Mouse (Mus musculus): ENCODE results near the gene Ccdc92b. TPM values are rescaled to one million over a fixed set of nuclear protein-coding genes. Genes with fewer than 3 reads are reported as not detected.

Gene Ccdc92b
- polyA plus RNA-seq, 1 experiment from 2014 or later, result 0.74 TPM

GRCm38 (mm10) chr11:74583824-74584349 is 35.5 kb upstream of the Ccdc92b start:
- no peaks in the 10 kb centered on the region for H3K36me3 ChIP-seq (replicated peaks; ENCODE audit: control insufficient read depth, insufficient read depth, low read depth, low read length)
- H3K9ac ChIP-seq (replicated peaks; ENCODE audit: low read length), result no peak overlapping the region
- no peaks in the 10 kb centered on the region for H3K9me3 ChIP-seq (replicated peaks; ENCODE audit: control insufficient read depth, low read length)
- WGBS, result 72% methylated on average over 7 of the region's 7 CpGs
- no peak overlapping the region for H3K27ac ChIP-seq (replicated peaks; ENCODE audit: low read depth, low read length)
- H3K4me3 ChIP-seq (ENCODE audit: low read depth, low read length), result no peak overlapping the region
- no peaks in the 10 kb centered on the region for H3K4me1 ChIP-seq (ENCODE audit: control insufficient read depth, insufficient read depth, low read length)
- no peak overlapping the region for H3K4me2 ChIP-seq (ENCODE audit: low read depth, low read length)
- DNase-seq (ENCODE audit: low spot score) (no peak), ATAC-seq (replicated peaks; ENCODE audit: insufficient number of reproducible peaks, low FRiP score, low TSS enrichment, low read depth) (no peak)
- peaks cover 14% of the 10 kb centered on the region for H3K27me3 ChIP-seq (ENCODE audit: control insufficient read depth, insufficient read depth, low read length)

- 62% methylated on average over 10 of the region's 10 CpGs for WGBS
- H3K27me3 ChIP-seq (ENCODE audit: control insufficient read depth, insufficient read depth, low read length), result peaks cover 27% of the 10 kb centered on the region
- no peaks in the 10 kb centered on the region for H3K4me1 ChIP-seq (ENCODE audit: control insufficient read depth, insufficient read depth, low read length)
- DNase-seq (ENCODE audit: low spot score) (peak; percentile 69), ATAC-seq (replicated peaks; ENCODE audit: insufficient number of reproducible peaks, low FRiP score, low TSS enrichment, low read depth) (no peak)
- no peak overlapping the region for H3K4me3 ChIP-seq (ENCODE audit: low read depth, low read length)
- no peak overlapping the region for H3K9ac ChIP-seq (replicated peaks; ENCODE audit: low read length)
- H3K4me2 ChIP-seq (ENCODE audit: low read depth, low read length), result no peak overlapping the region
- H3K9me3 ChIP-seq (replicated peaks; ENCODE audit: control insufficient read depth, low read length), result no peaks in the 10 kb centered on the region
- no peaks in the 10 kb centered on the region for H3K36me3 ChIP-seq (replicated peaks; ENCODE audit: control insufficient read depth, insufficient read depth, low read depth, low read length)
- H3K27ac ChIP-seq (replicated peaks; ENCODE audit: low read depth, low read length), result no peak overlapping the region
Measured at GRCm38 (mm10) chr11:74584946-74585723, 34.3 kb upstream of the Ccdc92b start.

GRCm38 (mm10) chr11:74586401-74586800 is 33.0 kb upstream of the Ccdc92b start:
- H3K27me3 ChIP-seq (ENCODE audit: control insufficient read depth, insufficient read depth, low read length), result peaks cover 39% of the 10 kb centered on the region
- H3K27ac ChIP-seq (replicated peaks; ENCODE audit: low read depth, low read length), result no peak overlapping the region
- WGBS, result 65% methylated on average over 5 of the region's 5 CpGs

GRCm38 (mm10) chr11:74589401-74590238 is 29.8 kb upstream of the Ccdc92b start:
- peak; percentile 26; the same call in 1 of the 2 replicates for ATAC-seq (replicated peaks; ENCODE audit: insufficient number of reproducible peaks, low FRiP score, low TSS enrichment, low read depth)
- no peaks in the 10 kb centered on the region for H3K36me3 ChIP-seq (replicated peaks; ENCODE audit: control insufficient read depth, insufficient read depth, low read depth, low read length)
- H3K4me2 ChIP-seq (ENCODE audit: low read depth, low read length), result peak overlapping the region; percentile 86
- no peak overlapping the region for H3K27ac ChIP-seq (replicated peaks; ENCODE audit: low read depth, low read length)
- WGBS, result 3% methylated on average over 56 of the region's 66 CpGs
- H3K9me3 ChIP-seq (replicated peaks; ENCODE audit: control insufficient read depth, low read length), result no peaks in the 10 kb centered on the region
- H3K4me1 ChIP-seq (ENCODE audit: control insufficient read depth, insufficient read depth, low read length), result no peaks in the 10 kb centered on the region
- H3K4me3 ChIP-seq (ENCODE audit: low read depth, low read length), result peak overlapping the region; percentile 40
- H3K9ac ChIP-seq (replicated peaks; ENCODE audit: low read length), result no peak overlapping the region
- DNase-seq (ENCODE audit: low spot score), result peak; percentile 22
- peaks cover 41% of the 10 kb centered on the region for H3K27me3 ChIP-seq (ENCODE audit: control insufficient read depth, insufficient read depth, low read length)

More at GRCm38 (mm10) chr11:74586401-74586800, 33.0 kb upstream of the Ccdc92b start:
- Histone ChIP-seq H3K9ac (replicated peaks; ENCODE audit: low read length) (no peak overlapping the region), H3K4me1 (ENCODE audit: control insufficient read depth, insufficient read depth, low read length) (no peaks in the 10 kb centered on the region), H3K9me3 (replicated peaks; ENCODE audit: control insufficient read depth, low read length) (no peaks in the 10 kb centered on the region), H3K4me3 (ENCODE audit: low read depth, low read length) (no peak overlapping the region), H3K36me3 (replicated peaks; ENCODE audit: control insufficient read depth, insufficient read depth, low read depth, low read length) (no peaks in the 10 kb centered on the region), H3K4me2 (ENCODE audit: low read depth, low read length) (no peak overlapping the region)
- ATAC-seq (replicated peaks; ENCODE audit: insufficient number of reproducible peaks, low FRiP score, low TSS enrichment, low read depth), result no peak
- DNase-seq (ENCODE audit: low spot score), result no peak

GRCm38 (mm10) chr11:74590239-74590596 is 29.2 kb upstream of the Ccdc92b start:
- Histone ChIP-seq H3K27ac (replicated peaks; ENCODE audit: low read depth, low read length) (no peak overlapping the region), H3K4me1 (ENCODE audit: control insufficient read depth, insufficient read depth, low read length) (no peaks in the 10 kb centered on the region), H3K4me3 (ENCODE audit: low read depth, low read length) (peak overlapping the region; percentile 40), H3K9me3 (replicated peaks; ENCODE audit: control insufficient read depth, low read length) (no peaks in the 10 kb centered on the region), H3K9ac (replicated peaks; ENCODE audit: low read length) (no peak overlapping the region), H3K4me2 (ENCODE audit: low read depth, low read length) (peak overlapping the region; percentile 86), H3K27me3 (ENCODE audit: control insufficient read depth, insufficient read depth, low read length) (peaks cover 41% of the 10 kb centered on the region), H3K36me3 (replicated peaks; ENCODE audit: control insufficient read depth, insufficient read depth, low read depth, low read length) (no peaks in the 10 kb centered on the region)
- WGBS, result under 1% methylated on average over 25 of the region's 25 CpGs
- ATAC-seq (replicated peaks; ENCODE audit: insufficient number of reproducible peaks, low FRiP score, low TSS enrichment, low read depth), result no peak; the same call in 1 of the 2 replicates
- DNase-seq (ENCODE audit: low spot score), result no peak

- H3K9ac ChIP-seq (replicated peaks; ENCODE audit: low read length), result no peak overlapping the region
- no peak for ATAC-seq (replicated peaks; ENCODE audit: insufficient number of reproducible peaks, low FRiP score, low TSS enrichment, low read depth)
- H3K4me1 ChIP-seq (ENCODE audit: control insufficient read depth, insufficient read depth, low read length), result no peaks in the 10 kb centered on the region
- 36% methylated on average over 13 of the region's 13 CpGs for WGBS
- H3K27ac ChIP-seq (replicated peaks; ENCODE audit: low read depth, low read length), result no peak overlapping the region
- peaks cover 41% of the 10 kb centered on the region for H3K27me3 ChIP-seq (ENCODE audit: control insufficient read depth, insufficient read depth, low read length)
- H3K4me2 ChIP-seq (ENCODE audit: low read depth, low read length), result no peak overlapping the region
- H3K4me3 ChIP-seq (ENCODE audit: low read depth, low read length), result no peak overlapping the region
- no peaks in the 10 kb centered on the region for H3K9me3 ChIP-seq (replicated peaks; ENCODE audit: control insufficient read depth, low read length)
- no peaks in the 10 kb centered on the region for H3K36me3 ChIP-seq (replicated peaks; ENCODE audit: control insufficient read depth, insufficient read depth, low read depth, low read length)
- no peak for DNase-seq (ENCODE audit: low spot score)
Measured at GRCm38 (mm10) chr11:74590691-74591090, 28.7 kb upstream of the Ccdc92b start.

GRCm38 (mm10) chr11:74592246-74592645 is 27.2 kb upstream of the Ccdc92b start:
- DNase-seq (ENCODE audit: low spot score), result no peak
- no peaks in the 10 kb centered on the region for H3K9me3 ChIP-seq (replicated peaks; ENCODE audit: control insufficient read depth, low read length)

More at GRCm38 (mm10) chr11:74592246-74592645, 27.2 kb upstream of the Ccdc92b start:
- Histone ChIP-seq H3K4me3 (ENCODE audit: low read depth, low read length) (no peak overlapping the region), H3K9ac (replicated peaks; ENCODE audit: low read length) (no peak overlapping the region), H3K4me2 (ENCODE audit: low read depth, low read length) (no peak overlapping the region), H3K4me1 (ENCODE audit: control insufficient read depth, insufficient read depth, low read length) (no peaks in the 10 kb centered on the region), H3K36me3 (replicated peaks; ENCODE audit: control insufficient read depth, insufficient read depth, low read depth, low read length) (no peaks in the 10 kb centered on the region), H3K27me3 (ENCODE audit: control insufficient read depth, insufficient read depth, low read length) (peaks cover 41% of the 10 kb centered on the region), H3K27ac (replicated peaks; ENCODE audit: low read depth, low read length) (no peak overlapping the region)
- ATAC-seq (replicated peaks; ENCODE audit: insufficient number of reproducible peaks, low FRiP score, low TSS enrichment, low read depth), result no peak
- 84% methylated on average over 3 of the region's 3 CpGs for WGBS

Data from embryonic facial prominence, embryonic 11.5 days (tissue).